Mouse (Mus musculus) neutrophil, adult 5-6 weeks (primary cell): ENCODE measurements at regions not wholly inside any gene's neighbourhood (a gene's known extent, or its start where the extent isn't known, plus 50 kb on each side); places are given as distances from the start of the nearest gene placed in this dataset.

Source experiments
- ATAC-seq: fragments of 151-379, 151-347 bp; 2 replicates; pipeline ENCODE4 v1.8.0; 2017; ENCODE audit warnings: mild to moderate bottlenecking, moderate TSS enrichment; ENCODE audit not compliant: insufficient number of reproducible peaks, poor library complexity, low FRiP score, severe bottlenecking; ENCODE audit errors: extremely low read depth

- ATAC-seq: no peak
Observed at GRCm38 (mm10) chr15:67513722-67514121, 1013.0 kb upstream of the Lrrc6 start.

DNA sequence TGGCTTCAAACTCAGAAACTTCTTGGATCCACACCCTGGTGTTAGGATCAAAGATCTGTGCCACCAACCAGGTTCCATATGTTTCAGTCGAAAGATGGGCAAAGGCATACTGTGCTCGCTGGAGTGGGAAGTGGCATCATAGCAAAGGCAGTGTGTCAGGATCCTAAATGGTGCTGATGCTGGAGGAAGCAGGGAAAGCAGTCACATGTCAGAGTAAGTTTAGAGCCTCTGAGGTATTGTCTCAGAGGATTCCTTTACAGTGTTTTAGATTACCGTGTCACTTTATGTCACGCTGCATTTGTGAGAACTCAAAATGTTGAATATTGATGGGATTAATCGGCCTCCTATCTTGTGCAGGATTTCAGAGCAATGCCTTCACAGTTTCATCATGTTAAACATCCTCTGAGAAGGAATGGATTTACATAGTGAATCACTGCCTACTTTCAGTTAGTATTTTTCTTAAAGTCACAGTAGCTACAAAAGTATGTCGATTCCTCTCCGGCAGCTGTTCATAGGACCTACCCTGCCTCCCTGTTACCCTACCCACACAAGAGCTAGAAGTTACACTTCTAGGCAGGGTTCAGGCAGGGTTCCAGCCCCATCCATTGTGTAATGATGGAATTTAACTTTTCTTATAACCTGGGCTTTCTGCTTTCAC, 994.4 kb upstream of the Lrrc6 start:
- no peak for ATAC-seq

- peak; percentile 51; the same call in 1 of the 2 replicates for ATAC-seq
Observed at GRCm38 (mm10) chr15:67481733-67482132, 981.0 kb upstream of the Lrrc6 start.

DNA sequence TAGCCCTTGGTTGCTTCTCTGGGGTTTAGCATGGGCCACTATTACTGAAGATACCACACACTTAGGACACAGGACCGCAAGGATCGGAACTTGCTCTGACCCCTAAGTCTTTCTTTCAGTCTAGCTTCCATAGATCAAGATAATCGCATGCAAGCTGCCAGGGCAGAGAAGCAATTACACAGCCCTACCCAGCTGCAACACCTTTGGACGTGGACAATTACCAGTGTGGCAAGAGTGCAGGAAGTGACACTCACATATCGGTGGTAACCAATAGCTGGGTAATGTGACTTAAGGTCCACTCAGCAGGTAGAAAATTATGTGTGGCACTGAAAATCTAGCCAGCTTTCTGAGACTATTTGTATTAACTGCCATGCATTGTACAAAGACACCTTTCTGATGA, 973.6 kb upstream of the Lrrc6 start:
- ATAC-seq: no peak

DNA sequence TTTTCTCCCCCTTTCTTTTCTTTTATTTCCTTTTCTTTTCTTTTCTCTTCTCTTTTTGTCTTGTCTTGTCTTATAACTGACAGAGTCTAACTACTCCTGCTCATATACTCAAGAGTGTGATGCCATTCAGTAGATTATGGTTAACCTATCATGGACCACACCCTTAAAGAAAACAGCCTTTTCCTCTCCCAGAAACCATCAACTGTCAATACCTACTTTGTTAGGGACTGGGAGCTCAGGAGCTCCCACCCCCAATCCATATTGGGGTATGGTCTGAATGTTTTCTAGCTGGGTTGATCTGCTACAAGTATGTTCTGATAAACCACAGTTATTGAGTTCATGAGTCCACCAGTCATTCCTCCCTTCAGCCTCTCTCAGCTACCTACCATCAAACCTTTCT, 972.3 kb upstream of the Lrrc6 start:
- ATAC-seq: no peak

- no peak for ATAC-seq
Observed at GRCm38 (mm10) chr15:67471283-67471682, 970.6 kb upstream of the Lrrc6 start.

DNA sequence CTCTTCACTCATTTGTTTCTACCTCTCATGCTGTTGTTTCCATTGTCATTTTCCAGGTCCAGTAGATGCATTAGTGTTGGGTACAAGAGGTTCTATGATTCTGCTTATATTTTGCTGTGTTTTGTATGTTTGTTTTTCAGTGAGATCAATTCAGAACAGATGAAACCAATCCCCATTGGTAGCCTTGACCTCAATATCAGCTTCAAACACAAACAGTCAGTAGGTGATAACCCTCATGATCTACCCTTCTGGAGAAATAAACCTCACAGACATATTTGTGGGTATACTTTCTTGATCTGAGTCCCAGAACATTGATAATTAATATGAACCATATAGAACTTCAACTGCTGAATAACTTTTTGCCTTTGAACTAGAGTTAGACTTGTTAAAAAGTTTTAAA, 969.3 kb upstream of the Lrrc6 start:
- no peak for ATAC-seq

- ATAC-seq: no peak
Observed at GRCm38 (mm10) chr15:67467404-67468345, 967.0 kb upstream of the Lrrc6 start.

DNA sequence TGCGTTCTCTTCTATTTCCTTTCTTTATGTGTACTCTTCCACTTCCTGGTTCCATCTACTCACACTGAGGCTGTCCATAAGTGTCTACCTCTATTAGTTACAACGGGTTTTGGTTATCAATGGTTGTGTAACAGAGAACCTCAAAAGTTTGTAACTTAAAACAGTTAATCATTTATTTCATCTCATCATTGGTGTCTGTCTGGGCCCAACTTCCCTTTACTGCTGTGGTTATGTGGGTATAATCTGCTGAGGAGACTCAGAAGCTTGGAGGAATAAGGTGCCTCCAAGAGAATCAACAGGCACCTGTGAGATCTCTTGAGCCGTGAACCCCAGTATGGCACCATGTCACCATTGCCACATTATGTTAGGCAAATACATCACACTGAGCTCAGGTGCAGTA, 962.2 kb upstream of the Lrrc6 start:
- no peak for ATAC-seq

GRCm38 (mm10) chr15:67460384-67460783, 959.7 kb upstream of the Lrrc6 start:
- no peak for ATAC-seq

DNA sequence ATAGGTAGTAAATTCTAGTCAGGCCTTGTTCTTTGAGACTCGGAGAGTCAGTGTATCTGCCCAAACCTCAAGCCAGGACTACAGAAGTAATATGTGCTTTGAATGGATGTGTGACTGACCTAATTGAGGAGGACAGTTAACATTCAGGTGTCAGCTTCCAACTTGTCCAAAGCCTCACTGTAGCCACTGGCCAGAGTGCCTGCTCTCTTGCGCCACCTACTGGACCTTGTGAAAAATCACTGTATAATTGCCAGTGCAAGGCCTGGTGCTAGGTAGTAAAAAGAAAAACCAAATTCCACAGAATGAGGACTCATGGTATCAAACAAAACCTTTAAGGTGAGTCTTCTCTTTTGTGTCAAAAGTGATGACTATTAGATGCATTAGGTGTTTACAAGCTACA, 933.6 kb upstream of the Lrrc6 start:
- peak; percentile 87 for ATAC-seq

DNA sequence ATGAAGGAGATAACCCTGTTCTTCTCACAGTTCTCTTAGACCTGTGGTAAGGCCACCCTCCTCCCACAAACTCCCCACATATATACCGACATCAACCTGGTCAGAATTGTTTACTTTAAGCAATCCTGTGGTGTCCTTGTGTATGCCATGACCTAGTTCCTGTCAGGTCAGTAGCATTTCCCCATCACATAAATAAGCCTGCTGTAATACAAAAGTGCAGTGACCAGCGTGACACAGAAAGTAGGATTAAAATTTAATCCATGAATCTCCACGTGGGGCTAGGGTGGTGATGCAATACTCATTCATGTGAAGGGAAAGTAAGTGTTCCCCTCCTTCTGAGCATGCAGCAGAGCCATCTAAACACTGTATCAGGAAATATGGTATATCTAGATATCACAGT, 923.2 kb upstream of the Lrrc6 start:
- ATAC-seq: no peak

DNA sequence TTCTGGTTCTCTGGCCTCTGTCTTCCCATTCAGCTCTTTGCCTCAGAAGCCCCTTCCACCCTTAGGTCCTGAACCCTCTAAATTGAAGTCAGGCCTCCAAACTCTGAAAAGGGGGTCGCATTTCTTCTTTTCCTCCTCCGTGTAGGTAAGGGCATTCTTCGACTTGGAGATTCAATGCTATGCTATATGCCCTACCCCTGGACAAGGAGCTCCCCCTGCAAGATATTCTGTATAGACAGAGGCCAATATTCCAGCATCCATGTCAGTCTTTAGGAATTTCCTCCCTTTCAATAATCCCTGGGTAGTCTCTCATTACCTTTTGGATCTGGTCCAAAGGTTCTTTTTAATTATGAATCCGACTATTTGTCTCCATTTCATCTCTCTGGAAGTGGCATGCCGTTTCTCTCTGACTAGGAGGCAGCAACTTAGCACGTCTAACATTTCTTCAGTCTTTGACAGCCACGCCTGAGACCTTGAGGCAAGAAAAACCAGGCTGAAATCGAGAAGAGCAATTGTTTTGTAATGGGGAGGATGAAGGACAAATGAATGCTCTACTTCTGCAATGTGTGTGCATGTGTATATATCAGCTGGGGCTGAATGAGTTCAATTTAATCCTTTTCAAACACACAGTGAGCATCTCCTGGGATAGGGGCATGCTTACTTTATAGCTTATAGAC, 921.7 kb upstream of the Lrrc6 start:
- no peak for ATAC-seq

DNA sequence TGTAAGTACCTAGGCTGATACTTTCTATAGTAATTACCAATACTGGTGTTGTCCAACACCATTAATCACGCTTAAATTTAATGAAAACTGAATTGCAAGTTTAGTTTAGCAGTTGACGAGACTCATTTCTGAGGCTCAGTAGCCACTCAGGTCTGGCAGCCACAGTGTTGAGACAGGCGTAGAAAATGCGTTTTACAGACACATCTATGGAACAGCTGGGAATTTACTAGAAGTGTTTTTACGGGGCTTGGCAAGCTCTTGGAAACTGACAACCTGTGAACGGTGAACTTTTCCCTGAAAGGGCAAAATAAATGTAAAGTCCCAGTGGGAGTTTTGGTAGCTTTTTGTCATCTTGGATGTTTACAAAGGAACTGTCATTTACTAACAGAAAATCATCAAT, 920.1 kb upstream of the Lrrc6 start:
- ATAC-seq: no peak

DNA sequence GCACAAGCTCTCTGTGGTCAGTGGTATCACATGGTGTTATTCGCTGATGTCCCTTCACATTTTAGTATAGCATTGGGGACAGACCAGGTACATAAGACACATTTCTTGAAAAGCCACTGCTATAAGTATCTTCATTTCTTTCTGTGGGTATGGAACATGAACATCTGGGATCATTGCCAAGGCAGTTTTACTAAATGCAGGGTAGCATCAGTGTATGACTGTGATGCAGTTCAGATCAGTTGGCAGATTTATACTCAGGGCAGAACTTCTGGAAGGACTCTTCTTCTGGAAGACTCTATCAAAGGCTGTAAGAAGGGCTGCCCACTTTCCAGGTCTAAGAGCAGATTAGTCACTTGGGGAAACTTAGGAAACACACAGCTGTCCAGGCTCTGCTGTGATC, 919.0 kb upstream of the Lrrc6 start:
- no peak for ATAC-seq

DNA sequence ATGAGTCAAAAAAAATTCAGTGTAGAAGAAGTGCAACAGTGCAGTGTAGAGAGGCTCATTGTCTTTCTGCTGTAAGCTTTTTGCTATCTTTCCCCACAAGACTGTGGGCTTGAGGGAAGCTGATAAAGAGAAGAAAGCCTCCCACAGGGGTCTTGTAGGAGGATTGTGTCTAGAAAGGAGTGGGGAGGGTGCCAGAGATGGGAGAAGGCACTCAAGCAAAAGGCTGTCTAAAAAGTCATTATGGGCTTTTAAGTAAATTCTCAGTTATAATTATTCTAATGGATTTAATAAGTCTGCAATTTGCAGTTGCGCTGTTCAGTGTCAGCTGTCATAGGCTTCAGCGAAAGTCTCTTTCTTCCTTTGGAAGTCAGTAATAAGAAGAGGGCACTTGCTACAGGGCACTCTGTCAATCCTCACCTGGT, 917.0 kb upstream of the Lrrc6 start:
- ATAC-seq: no peak

DNA sequence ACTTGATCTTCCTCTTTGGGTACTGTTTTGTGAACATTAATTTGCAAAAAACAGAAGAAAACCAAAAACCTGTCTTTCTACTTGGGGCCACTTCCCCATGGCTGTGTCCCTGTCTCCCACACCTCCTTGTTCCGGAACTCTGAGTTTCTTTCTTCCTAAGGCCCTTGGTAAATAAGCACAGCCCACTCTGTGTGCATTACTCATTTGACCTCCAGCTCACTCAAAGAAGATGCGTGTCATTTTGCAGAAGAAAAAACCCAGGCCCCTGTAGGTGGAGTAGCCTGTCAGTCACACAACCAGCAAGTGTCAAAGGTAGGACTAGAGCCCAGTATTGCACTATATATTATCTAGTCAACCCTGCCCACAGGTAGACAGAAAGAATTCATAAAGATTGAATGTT, 915.1 kb upstream of the Lrrc6 start:
- no peak for ATAC-seq

GRCm38 (mm10) chr15:67414371-67414930, 913.7 kb upstream of the Lrrc6 start:
- no peak for ATAC-seq

GRCm38 (mm10) chr15:67413581-67413980, 912.9 kb upstream of the Lrrc6 start:
- no peak for ATAC-seq

DNA sequence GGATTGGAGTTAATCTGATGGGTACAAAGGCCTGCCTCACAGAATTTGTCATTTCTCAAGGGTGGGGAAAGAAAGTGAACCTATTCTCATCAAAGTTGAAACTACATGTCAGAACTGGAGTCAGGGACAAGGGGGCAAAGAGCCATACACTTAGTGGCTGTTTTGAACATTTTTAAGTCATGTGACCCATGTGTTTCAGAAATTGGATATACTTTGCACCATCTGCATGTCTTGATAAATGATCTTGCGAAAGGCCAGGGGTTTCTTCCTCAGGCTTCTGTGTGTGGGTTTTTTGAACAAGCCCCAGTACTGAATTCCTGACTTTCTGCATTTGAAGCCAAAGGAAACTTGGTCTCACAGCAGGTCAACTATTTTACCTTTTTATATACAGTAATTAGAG, 911.7 kb upstream of the Lrrc6 start:
- ATAC-seq: no peak
